Mouse (Mus musculus) ES-E14 (cell line): Measurements from ENCODE around the gene Hmcn2.

Source experiments
- CHD2 ChIP-seq: IDR thresholded peaks from 2 replicates; pipeline ENCODE4 v1.6.1; 2014; ENCODE audit warnings: mild to moderate bottlenecking, low read depth, low read length, inconsistent platforms
- HCFC1 ChIP-seq: IDR thresholded peaks from 2 replicates; pipeline ENCODE4 v1.6.1; 2012; ENCODE audit warnings: low read length, inconsistent platforms, borderline replicate concordance; ENCODE audit not compliant: insufficient read depth
- MAFK ChIP-seq: IDR thresholded peaks from 2 replicates; pipeline ENCODE4 v1.6.1; 2014; ENCODE audit warnings: mild to moderate bottlenecking, low read depth, low read length, inconsistent platforms; ENCODE audit not compliant: insufficient read depth
- ZC3H11A ChIP-seq: IDR thresholded peaks from 2 replicates; pipeline ENCODE4 v1.6.1; 2012; ENCODE audit warnings: low read depth, mild to moderate bottlenecking, inconsistent platforms, low read length, borderline replicate concordance
- ZNF384 ChIP-seq: IDR thresholded peaks from 2 replicates; pipeline ENCODE4 v1.6.1; 2012; ENCODE audit warnings: low read depth, low read length, inconsistent platforms

GRCm38 (mm10) chr2:31374415-31374814 lies 60.2 kb downstream of the Hmcn2 start:
- no peak for TF ChIP-seq HCFC1
- no peak for TF ChIP-seq MAFK
- TF ChIP-seq ZC3H11A, result no peak
- no peak for TF ChIP-seq ZNF384
- no peak for TF ChIP-seq CHD2
